Mouse (Mus musculus): ENCODE measurements at regions not wholly inside any gene's neighbourhood (a gene's known extent, or its start where the extent isn't known, plus 50 kb on each side); places are given as distances from the start of the nearest gene placed in this dataset.
"Not testable (repeated sequence)": the region's sequence is repeated elsewhere in the genome, so short reads cannot be mapped to it uniquely, and the experiment has no call there.

DNA sequence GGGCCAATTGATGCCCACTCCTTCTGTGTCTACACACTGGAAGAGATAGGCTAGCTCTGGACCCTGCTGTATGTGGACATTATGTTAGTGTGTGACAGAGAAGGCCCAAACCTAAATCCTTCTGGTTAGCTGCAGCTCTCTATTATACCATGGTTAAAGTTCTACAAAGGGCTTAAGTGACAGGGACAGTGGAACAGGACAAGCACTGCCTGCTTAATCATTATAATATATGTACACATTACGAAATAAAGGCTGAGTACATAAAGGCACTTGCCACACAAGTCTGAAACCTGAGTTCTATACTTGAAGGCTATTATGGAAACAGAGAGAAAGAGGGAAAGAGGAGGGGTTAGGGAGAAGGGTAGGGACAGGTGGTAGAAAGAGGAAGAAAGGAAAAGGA is 55.2 kb downstream of the Rdh14 start:
- no peak for DNase-seq

DNA sequence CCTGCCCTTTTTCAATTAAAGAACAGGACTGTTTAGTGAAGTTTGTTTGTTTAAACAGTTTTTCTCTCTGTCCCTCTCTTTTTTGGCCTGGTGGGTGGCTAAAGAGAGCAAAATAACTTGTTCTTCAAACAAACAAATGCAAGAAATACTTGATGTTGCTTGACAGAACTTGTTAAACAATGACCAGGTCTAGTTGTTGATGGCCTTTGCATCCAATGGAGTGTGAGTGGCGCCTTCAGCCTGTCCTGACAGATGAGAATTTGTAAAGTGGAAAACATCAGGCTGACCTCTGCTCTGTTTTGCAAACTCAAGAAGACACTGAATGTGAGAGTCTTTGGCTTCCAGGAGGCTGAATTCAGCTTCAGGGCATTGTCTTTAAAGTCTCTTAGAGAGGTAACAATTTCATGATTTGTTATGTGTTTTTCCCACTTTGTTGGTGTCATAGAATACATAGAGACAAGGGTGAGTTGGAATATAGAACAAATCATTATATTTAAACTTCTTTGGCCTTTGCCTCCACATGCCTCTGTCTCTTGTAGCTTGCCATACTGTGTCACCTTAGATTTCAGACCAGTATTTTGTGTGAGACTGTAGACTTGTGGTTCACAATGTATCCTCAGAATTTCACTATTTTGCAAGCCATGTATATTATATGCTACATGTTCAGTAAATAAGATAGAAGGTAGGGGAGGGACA is 67.5 kb downstream of the Rdh14 start:
- no peak for DNase-seq

DNA sequence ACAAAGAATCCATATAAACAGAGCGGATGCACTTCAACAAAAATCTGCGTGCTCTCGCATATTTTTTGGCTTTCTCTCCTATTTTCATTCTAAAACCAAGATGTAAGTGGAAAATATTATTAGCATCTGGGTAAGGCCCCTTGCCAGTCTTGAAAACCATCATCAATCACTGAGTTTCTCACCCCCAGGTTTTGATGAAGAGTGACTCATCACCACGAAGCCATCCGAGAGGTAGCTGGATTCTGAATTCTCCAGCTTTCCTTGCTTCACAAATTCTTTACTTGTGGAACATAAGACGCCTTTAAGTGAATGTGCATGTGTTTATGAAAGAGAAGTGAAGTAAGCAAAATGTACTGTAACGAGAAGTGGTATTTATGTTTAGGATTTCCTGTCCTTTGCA is 71.2 kb downstream of the Rdh14 start:
- DNase-seq, result no peak

DNA sequence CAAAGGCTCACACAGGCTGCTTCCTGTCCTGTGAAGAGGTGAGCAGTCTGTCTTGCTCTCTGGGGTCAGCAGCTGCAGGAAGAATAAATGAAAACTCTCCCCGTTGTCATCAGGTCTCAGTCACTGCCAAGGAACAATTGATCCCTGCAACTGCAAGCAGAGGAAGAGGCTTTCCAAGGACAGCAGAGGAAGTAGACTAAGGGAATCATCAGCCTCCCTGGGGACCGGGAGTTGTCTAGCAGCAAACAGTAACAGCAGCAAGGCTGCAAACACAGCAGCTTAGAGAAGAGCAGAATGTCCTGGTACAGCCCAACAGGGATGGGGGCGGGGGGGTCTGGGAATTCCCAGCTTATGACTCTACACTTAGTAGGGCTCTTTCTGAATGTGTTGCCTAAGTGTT is 72.4 kb downstream of the Rdh14 start:
- DNase-seq, result no peak

DNA sequence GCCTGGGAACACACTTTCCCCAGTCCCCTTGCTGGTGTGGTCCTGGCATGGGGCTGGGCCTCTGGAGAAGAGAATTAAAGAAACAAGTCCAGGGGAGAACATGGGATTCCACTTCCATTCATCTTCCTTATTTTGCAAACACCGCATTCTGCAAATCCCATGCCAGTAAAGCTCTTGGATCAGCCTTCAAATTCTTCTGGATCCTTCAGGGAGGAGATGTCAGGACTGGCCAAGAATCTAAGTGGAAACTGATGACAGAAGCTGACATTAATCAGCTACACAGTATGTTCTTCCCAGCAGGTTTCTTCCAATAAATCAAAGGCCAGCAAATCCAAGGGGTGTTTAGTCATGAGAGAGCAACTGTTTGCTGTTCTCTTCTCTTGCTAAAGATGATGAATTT is 83.4 kb downstream of the Rdh14 start:
- no peak for DNase-seq

DNA sequence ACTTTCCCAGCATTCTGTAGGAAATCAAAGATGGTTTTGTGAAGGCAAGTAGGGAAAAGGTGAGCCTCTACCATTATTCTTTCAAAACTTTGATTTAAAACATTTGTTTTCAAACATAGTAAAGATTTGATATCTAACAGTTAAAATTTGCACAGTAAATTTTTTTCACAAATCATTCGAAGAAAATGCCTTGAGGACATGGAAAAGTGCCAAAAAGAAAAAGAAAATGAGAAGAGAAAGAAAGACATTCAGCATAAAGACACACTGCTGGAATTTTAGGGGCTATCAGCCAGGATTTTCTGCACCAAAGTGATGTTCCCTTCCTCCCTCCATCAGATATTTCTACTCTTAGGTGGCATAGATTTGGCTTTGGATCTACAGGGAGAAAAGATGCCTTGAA is 90.2 kb downstream of the Rdh14 start:
- no peak for DNase-seq

DNA sequence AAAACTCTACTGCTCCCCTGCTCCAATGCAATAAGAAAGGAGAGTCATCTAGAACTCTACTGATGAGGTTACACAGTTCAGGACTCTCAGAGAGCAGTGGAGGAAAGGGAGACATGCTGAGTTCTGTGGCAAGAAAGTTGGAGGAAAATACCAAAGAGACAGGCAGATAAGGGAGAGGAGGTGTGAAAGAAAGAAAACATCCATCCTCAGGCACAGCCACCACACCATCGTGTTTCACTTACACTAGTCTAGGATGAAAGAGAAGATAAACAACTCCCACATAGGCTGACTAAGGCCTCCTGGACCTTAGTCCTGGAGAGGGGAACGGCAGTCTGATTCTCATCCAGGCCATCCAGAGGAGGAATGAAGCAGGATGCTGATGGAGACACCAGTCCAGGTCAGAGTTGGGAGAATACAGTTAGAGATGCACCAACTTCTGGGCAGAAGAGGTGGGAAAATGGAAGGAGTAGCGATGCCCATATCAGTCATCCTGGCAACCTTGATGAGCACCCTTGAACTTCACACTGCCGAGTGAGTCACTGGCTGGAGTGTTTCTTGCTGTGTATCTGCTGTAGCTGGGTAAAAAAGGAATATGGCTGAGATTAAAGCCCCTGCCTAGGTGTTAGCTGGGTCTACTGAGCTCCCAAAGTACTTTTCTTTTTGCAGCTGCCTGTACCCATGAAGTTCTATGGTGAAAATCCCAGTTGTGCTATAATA is 91.9 kb downstream of the Rdh14 start:
- no peak for DNase-seq

DNA sequence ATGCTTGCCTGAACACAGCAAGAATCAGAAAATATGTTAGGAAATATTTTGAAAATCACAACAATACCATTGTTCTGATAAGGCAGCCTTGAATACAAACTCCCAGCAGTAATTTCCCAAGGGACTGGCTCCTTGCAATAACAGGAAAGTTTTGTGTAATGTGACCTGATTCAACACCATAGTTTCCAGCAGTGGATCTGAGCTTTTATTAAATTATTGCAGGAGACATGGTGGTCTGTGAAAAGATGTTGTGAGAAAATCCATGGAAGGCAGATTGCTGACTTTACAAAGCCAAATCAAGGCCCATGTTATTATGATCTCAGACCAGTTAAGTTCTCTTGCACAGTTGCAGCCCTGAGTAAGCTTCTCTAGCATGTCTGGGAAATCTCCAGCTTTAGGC is 116.1 kb downstream of the Rdh14 start:
- DNase-seq, result no peak

DNA sequence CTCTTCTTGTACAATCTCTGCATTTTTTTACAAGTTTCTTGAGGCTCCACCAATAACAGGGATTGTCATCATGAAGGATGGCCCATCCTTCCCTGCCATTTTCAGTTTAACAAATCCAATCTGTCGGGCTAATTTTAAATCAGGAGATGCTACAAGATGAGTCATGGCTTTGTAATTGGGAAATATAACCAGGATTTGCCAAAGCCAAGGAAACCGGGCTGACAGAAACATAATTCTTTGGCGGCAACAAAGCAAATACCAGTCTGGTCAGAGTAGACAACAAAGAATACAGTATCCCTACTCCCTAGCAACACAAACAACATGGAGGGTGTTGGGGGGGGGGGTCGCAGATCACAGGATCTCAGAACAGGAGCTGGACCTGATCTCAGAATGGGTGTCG is 123.0 kb downstream of the Rdh14 start:
- no peak for DNase-seq

DNA sequence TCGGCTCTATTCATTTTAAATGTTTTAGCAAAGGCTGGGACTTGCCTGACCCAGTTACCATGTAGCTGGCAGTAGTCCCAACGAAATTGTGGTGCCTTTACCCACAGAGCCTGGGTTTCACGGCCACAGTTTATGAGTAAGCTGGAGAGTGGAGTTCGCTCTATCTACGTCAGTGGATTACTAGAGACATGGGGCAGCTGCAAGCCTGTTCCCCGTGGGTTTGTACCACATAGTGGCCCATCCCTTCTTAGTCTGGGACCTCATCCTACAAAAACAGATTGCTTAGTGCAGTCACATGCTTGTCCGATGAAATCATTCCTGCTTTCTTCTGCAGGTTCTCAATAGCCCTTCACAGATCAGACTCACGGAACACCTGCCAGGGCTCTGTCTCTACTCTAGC is 123.7 kb downstream of the Rdh14 start:
- peak; percentile 7 for DNase-seq

DNA sequence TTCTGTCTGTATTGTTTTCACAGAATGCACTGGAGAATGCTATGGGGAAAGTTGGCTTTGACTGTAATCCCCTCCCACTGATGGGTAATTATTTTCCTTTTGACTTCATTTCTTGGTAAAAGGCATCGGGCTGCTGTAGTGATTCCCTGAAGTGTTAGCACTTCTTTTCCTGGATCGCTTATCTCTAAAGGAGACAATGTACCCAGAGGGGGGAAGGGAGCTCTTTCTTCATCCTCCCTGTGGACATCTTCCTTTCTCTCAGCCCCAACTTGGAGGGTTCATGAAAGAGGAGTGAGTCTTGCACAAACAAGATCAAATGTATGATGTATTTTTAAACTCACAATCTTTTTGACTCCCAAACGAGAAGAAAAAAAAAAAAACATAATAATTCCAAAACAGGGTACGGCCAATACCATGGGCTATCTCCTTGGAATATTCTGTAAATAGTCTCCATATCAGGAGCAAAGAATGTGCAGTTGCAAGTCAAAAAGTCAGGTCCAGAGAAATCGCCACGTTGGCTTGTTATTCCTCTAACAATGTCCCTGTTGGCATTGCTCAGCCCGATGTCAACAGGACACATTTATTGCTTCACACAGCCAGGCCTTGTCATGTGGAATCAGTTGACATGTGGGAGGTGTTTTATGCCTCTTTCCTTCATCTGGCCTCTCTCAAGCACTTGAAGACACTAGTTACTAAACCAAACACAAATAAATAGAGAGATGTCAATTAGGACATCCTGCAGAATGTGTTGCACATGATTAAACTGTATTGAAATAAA is 134.1 kb downstream of the Rdh14 start:
- no peak for DNase-seq

DNA sequence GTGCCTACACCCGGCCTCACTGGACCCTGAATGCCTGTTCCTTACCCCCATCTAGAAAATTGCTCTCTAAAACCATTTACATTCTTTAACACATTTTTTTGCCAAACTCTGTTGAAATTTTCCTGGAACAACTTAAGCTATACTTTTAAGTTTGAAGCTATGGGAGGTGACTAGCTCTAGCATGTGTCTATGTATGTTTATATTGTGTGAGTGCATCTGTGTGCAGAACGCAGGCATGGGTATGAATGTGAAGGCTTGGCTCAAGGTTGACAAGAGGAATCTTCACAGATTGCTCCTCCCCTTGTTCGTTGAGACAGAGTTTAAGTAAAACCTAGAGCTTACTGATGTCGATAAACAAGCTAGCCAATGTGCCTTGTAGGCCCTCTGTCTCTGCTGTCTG is 135.4 kb downstream of the Rdh14 start:
- no peak for DNase-seq

DNA sequence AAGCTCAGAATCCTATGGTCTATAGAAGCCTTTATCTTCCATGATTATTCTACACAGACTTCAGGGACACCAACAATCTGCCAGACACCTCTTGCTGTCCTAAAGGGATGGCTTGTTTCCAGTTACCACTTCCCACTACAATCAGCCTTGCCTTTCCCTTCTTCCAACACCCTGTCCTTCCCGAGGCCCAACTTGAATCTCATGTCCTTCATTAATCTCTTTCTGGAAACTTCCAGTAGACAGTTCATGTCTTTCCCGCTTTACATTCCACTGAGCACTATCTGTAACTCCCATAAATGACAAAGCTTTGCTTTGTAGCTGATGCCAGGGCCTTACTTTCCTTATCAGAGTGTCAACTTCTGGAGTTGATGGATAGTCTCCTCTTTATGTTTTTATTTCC is 138.5 kb downstream of the Rdh14 start:
- DNase-seq, result no peak

DNA sequence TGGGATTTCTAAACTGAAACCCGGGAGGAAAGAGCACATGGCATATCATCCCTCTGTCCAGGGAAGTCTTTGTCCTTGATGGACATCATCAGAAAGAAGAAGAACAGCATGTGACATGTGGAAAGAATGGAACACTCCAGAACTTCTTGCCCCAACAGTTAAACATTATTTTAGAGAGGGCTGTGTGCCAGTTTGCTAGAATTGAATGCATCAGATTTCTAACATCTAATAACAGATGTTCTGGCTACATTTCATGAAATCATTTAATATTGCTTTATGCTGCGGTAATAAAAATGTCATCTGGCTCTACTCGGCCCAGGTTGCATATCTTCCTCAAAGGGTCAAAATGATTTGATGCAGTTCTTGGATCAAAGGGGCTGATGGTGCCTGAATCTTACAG is 140.4 kb downstream of the Rdh14 start:
- no peak for DNase-seq

DNA sequence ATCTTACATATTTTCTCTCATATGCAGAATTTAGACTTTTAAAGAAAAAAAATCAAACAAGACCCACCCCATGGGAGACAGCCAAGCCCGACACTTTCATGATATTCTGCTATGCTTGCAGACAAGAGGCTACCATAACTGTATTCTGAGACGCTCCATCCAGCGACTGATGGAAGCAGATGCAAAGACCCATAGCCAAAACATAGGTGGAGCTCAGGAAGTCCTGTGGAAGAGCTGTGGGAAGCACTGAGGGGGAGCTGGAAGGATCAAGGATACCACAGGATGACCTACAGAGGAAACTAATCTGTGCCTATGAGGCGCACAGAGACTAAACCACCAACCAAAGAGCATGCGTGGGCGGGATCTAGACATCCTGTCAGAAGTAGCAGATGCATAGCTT is 143.4 kb downstream of the Rdh14 start:
- DNase-seq, result no peak

DNA sequence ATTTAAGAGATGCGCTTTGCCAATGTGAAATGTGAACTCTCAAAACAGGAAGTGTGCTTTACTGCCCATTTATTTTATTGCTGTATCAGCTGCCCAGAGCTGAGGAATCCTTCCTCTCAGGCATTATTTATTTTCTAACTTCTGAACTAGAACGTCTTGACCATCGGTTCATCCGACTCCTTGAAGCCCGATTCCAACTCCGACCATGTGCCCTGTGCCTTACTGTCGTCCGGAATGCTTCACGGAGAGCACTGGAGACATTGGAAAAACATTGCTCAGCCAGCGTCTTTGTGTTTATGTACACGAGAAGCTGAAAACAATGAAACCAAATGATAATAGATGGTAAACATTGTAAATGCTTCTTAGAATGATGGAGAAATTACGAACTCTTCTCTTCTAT is 145.7 kb downstream of the Rdh14 start:
- no peak for DNase-seq

DNA sequence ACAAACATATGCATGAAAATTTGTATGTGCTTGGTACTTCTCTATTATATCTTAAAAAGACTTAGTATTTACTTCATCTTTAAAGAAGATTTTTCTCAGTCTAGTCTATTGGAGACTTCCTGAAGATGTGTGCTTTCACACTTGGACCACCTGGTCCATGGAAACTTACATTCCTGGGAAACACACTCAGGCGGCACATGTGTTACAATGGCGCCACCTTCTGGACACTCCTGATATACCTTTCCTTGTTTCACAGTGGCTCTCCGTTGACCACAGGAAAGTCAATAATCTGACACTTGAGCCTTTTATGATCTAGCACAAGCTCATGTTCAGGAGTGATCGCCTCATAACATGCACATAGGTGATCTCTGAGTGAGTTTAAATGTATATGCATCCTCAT is 146.5 kb downstream of the Rdh14 start:
- peak; percentile 38 for DNase-seq

DNA sequence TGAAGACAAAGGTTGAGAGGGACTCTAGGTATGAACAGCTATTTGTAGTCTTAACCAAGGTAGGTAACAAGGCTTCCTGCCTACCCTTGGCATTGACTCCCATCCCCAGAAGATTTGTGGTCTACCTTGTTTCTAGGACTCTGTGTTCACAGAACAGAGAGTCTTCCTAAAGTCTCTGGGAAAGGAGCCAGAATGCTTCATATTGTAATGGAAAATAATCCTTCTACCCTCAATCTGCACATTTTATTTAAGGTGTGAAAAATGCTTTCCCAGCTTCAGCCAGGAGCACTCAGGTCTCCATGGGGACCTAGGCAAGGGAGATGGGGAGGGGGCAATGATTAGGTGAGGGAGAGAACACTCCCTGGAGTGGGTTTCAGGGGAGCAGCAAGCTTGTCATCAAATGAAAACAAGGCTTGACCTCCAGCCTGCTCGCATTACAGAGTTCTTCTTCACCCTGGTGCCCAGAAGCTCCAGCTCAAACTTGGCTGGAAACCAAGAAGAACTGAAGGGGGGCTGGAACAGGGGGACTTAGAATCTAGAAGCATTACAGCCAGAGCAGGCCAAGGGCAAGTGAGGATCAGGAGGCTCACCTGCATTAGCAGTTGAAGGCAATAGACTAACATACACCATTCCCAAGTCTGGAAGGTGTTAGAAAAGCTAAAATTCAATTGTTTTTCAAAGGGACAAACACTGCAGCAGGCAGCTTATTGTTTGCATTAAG is 159.1 kb downstream of the Rdh14 start:
- no peak for DNase-seq

DNA sequence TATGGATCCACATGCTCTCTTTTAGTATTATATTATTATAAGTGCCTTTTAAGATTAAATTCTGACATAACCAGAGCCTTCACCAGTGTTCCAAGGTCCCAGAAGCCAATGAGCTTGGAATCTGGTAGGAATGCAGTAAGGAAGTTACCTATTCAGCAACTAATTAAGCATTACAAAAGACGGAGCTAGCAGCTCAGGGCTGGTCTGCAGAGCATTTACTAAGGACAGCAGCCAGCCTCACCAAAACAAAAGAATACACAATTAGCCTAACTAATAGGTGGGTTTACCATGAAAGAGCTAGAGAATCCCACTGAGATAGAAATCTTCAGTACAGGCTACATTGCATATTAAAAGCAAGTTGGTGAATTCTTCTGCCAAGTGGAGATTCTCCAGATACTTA is 164.1 kb downstream of the Rdh14 start:
- DNase-seq, result not testable (repeated sequence)

DNA sequence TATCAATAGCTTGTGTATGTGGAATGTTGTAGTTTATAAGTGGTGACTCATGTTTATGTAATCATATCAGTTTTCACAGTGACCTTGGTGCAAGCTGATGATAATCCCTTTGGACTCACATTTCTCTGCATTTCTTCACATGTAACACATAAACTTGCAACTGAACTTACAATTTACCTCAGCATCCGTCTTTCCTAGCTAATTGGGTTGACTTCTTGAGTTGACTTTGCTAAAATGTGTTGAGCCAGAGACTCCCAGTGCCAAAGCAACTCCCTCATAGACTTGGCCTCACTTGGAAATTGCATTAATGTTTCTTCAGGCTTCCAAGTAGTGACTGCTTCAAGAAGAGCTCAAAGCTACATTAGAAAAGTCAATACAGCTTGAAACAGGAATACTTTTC is 172.4 kb downstream of the Rdh14 start:
- DNase-seq, result no peak

DNA sequence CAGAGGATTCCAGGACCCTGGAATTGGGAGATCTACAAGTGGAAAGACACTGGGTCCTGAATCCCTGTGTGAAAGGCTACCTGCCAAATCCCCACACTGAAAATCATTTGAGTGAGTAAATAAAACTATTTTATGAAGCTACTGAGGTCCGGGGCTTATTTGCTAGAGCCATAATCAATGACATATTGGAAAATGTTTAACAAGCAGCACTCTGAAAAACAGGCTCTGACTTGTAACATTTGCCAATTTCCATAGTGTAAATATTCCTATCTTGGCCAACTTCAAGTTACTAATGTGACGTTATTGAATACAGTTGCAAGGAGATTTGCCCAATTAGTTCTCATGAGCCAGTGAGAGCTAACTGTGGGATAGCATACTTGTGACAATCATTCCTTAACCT is 177.3 kb downstream of the Rdh14 start:
- DNase-seq, result no peak

DNA sequence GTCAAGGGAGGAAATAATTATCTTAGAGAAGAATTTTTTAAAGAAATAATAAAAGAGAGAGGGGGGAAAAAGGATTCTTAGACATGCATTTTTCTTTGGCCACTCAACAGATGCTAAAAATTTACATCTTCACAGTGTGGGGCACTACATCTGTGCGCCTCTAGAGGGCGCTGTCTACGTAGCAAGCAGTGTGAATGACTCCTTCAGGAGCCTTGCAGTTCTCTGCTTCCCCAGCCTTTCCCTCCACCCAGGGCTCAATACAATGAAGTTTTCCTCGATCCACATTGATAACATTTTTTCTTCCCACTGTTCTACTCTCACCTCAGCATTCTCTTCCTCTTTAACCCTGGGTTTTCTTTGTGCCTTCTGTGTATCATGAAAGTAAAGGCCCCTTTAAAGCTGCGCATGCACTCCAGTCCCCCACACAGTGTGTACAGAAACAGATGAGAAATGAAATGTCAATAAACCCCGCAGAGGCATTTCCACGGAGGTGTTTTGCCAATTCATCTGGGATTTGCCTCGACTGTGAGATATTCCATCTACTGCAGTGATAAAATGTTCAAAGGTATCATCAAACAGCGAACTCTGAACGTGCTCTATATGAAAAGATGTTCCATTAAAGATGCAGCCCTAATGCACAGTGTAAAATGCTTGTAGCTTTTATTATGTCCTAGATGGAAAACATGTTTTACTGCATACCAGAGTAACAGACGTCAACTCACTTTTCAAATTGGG is 181.2 kb downstream of the Rdh14 start:
- DNase-seq, result no peak

DNA sequence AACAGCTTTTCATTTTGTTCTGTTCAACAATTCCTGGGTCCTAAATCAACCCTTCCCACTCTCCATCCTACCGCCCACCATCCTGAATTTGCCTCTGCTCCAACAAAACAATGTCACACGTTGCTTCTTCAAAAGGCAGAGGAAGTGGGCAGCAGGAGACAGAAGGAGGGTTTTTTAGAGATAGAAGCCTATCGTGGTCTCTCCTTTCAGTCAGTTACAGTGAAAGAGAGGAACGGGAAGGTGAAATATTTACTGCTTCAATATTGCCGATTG is 181.7 kb downstream of the Rdh14 start:
- DNase-seq, result no peak

Data from kidney, adult 18-20 months (tissue).